Mouse (Mus musculus) forebrain, embryonic 11.5 days (tissue): Measurements from ENCODE around the gene Lrrn4cl. TPM values are rescaled to one million over a fixed set of nuclear protein-coding genes. Genes with fewer than 3 reads are reported as not detected.
A peak's percentile ranks its signal among the peaks of the same experiment; 100 is the strongest.

Experiments used
- ATAC-seq: fragments of 200-750 bp; cut with Nextera tagmentation; replicated peaks from 2 replicates; pipeline ENCODE4 v1.8.0; 2017; ENCODE audit warnings: moderate TSS enrichment; ENCODE audit not compliant: low FRiP score
- DNase-seq: peaks from one replicate; pipeline ENCODE4 v3.0.0-alpha.2; 2017; ENCODE audit warnings: low spot score
- H3K27ac ChIP-seq: fragments of 300-500 bp; sonication (generic); 2 replicates; pipeline ENCODE4 v1.5.1; 2014; ENCODE audit warnings: low read depth, low read length
- H3K27me3 ChIP-seq: fragments of 300-500 bp; sonication (generic); 2 replicates; pipeline ENCODE4 v1.6.1; 2014; ENCODE audit warnings: mild to moderate bottlenecking, low read length, mixed read lengths; ENCODE audit not compliant: control insufficient read depth, insufficient read depth
- H3K36me3 ChIP-seq: fragments of 300-500 bp; sonication (generic); 2 replicates; pipeline ENCODE4 v1.6.1; 2014; ENCODE audit warnings: mild to moderate bottlenecking, low read length, moderate library complexity, mixed read lengths; ENCODE audit not compliant: control insufficient read depth, insufficient read depth
- H3K4me1 ChIP-seq: fragments of 300-500 bp; sonication (generic); replicated peaks from 2 replicates; pipeline ENCODE4 v1.6.1; 2014; ENCODE audit warnings: low read length, mixed read lengths; ENCODE audit not compliant: control insufficient read depth, insufficient read depth
- H3K4me2 ChIP-seq: fragments of 300-500 bp; sonication (generic); 2 replicates; pipeline ENCODE4 v1.6.1; 2014; ENCODE audit warnings: low read depth, mild to moderate bottlenecking, low read length, moderate library complexity, mixed read lengths; ENCODE audit not compliant: severe bottlenecking
- H3K4me3 ChIP-seq: fragments of 300-500 bp; sonication (generic); 2 replicates; pipeline ENCODE4 v1.5.1; 2014; ENCODE audit warnings: low read depth, low read length
- H3K9ac ChIP-seq: fragments of 300-500 bp; sonication (generic); 2 replicates; pipeline ENCODE4 v1.6.1; 2014; ENCODE audit warnings: low read length
- H3K9me3 ChIP-seq: fragments of 300-500 bp; sonication (generic); 2 replicates; pipeline ENCODE4 v1.6.1; 2016; ENCODE audit warnings: low read length, mixed read lengths; ENCODE audit not compliant: control insufficient read depth
- WGBS: fragments of 180-500 bp; shearing (Covaris S2); extraction: QIAGEN DNeasy Blood & Tissue Kit; methylation state at CpG from one replicate; pipeline ENCODE4 v1.1.7; 2014; 5-methylcytosine and 5-hydroxymethylcytosine counted together
- polyA plus RNA-seq: library from polyadenylated mRNA; unstranded; fragments of >200 nt; fragmentation: Nextera tagmentation; extraction: Ambion mirVana; gene quantifications from 2 replicates; pipeline ENCODE4 v1.2.1, GENCODE M21; 2014

Lrrn4cl gene
- 0.13 and 0.35 TPM in 2 replicates for polyA plus RNA-seq

DNA sequence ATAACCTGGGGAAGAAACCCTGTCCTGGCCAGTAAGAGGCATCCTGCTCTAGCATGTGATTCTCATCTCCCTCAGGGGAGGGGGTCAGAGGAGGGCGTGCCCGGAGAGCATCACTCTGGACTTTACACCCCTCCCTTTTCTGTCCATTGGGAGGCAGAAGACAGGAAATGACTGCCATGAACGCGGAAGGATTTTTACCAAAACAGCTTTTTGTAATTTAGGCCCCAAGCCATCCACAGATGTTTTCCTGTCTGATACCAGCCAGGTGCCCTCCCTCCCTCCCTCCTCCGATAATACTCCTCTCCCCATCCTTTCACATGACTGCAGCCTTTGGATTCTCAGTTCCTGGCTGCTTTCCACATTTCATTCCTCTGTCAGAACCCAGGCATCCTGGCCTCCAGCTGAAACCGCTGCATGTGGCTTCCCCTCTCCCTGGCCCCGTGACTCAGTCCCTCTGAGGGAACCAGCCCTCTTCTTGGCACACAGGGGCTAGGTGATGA, at the start of gene Lrrn4cl:
Gene Lrrn4cl (plus strand): TSS at position 367 of the 500 bp plus-strand sequence.
- DNase-seq, result no peak
- no peak for ATAC-seq
- no peaks in the 10 kb centered on the region for H3K4me1 ChIP-seq
- no peak within 1 kb of the TSS for H3K4me2 ChIP-seq
- WGBS, result 39% methylated on average over 7 of the region's 7 CpGs
- H3K36me3 ChIP-seq, result peaks cover 3% of the 10 kb centered on the region; the same call in 1 of the 2 replicates
- H3K27me3 ChIP-seq, result no peaks in the 10 kb centered on the region
- H3K9me3 ChIP-seq, result no peaks in the 10 kb centered on the region
- no peak within 1 kb of the TSS for H3K4me3 ChIP-seq
- H3K9ac ChIP-seq, result no peak within 1 kb of the TSS
- no peak within 1 kb of the TSS for H3K27ac ChIP-seq

DNA sequence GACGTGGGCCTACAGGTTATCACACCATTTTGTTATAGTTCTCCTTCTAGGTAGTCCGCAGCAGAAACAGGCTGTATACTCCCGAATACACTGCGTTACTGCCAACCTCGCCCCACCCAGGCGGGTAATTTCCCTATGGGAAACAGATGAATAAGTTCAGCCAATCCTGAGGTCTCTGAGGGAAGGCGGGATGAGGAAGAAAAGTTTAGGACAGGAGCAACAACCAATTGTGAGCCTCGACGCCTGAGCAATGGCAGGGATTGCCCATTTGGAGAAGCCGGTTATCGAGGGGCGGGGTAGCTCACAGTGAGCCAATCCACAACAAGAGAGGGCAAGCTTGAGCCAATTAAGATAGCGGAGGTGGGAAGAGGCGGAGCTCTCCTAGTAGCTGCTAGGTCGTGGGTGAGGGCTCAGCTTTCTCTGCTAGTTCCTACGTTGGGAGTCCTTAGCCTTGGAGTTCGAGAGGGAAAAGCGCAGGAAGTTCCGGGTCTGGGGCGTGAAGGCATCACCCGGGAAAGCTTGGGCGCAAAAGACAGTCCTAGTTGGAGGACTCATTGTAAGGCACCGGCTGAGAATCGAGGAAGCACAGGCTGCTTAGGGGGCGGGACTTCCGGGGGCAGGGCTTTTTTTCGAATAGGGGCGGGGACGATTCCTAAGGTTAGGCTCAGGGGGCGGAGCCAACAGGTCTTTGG, 48.3 kb upstream of the Lrrn4cl start, which contains the start of gene Zbtb3:
Gene Zbtb3 (plus strand): TSS at position 426 of the 692 bp plus-strand sequence.
- H3K27ac ChIP-seq, result peak within 1 kb of the TSS; percentile 79
- peak within 1 kb of the TSS; percentile 65 for H3K4me2 ChIP-seq
- ATAC-seq (peak; percentile 98), DNase-seq (peak; percentile 95)
- no peaks in the 10 kb centered on the region; the same call in 1 of the 2 replicates for H3K36me3 ChIP-seq
- H3K9ac ChIP-seq, result peak within 1 kb of the TSS; percentile 60
- no peaks in the 10 kb centered on the region for H3K27me3 ChIP-seq
- peaks cover 8% of the 10 kb centered on the region for H3K4me1 ChIP-seq
- peak within 1 kb of the TSS; percentile 55 for H3K4me3 ChIP-seq
- WGBS, result under 1% methylated on average over 30 of the region's 30 CpGs
- H3K9me3 ChIP-seq, result no peaks in the 10 kb centered on the region

DNA sequence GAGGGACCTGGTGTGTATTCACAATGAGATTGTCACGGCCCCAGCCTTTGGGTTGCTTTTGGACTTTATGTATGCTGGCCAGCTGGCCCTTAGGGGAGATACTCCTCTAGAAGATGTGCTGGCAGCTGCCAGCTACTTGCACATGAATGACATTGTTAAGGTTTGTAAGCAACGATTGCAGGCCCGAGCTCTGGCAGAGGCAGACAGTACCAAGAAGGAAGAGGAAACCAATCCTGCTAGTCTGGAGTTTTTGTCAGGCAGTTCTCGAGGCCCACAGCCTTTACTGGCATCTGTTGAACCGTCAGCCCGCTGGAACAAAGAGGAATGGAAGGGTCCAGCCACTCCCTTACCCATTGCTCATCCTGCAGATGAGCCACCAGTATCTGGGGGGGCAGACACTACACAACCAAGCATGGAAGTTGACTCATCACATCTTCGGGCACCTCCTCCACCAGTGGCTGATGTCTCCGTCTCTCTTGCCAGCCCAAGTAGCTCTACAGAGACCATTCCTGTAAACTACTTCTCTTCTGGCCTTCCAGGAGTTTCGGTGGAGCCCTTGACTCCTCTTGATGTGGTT, 47.3 kb upstream of the Lrrn4cl start:
- H3K4me1 ChIP-seq, result peaks cover 8% of the 10 kb centered on the region
- peak overlapping the region; percentile 52; the same call in 1 of the 2 replicates for H3K4me2 ChIP-seq
- H3K36me3 ChIP-seq, result no peaks in the 10 kb centered on the region; the same call in 1 of the 2 replicates
- DNase-seq (no peak), ATAC-seq (no peak)
- H3K4me3 ChIP-seq, result no peak overlapping the region
- 95% methylated on average over 9 of the region's 9 CpGs for WGBS
- no peaks in the 10 kb centered on the region for H3K27me3 ChIP-seq
- H3K9me3 ChIP-seq, result no peaks in the 10 kb centered on the region
- H3K27ac ChIP-seq, result no peak overlapping the region; the same call in 1 of the 2 replicates
- H3K9ac ChIP-seq, result peak overlapping the region; percentile 60; the same call in 1 of the 2 replicates

DNA sequence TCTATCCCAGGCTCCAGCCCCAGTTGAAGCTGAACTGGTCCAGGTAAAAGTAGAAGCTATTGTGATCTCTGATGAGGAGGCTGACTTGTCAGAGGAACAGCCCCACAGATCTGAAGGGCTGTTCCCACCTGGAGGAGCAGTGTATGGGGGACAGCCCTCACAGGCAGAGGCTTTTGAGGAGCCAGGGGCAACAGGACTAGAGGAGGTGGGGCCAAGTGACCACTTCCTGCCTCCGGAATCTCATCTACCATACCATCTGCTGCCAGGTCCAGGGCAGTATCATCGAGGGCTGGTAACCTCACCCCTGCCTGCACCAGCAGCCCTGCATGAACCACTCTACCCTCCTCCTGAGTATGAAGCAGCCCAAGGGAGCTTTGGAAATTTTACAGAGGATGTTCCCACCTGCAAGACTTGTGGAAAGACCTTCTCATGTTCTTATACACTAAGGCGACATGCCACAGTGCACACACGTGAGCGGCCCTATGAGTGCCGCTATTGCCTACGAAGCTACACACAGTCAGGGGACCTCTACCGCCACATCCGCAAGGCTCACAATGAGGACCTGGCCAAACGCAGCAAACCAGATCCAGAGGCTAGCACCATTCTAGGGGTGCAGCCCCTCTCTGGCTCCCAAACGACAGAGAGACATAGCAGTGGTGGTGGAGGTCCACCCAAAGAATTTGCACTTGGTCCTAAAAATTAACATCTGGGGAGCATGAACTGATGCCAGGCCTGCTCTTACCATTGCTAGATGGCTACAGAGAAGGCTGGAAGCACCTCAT, 46.5 kb upstream of the Lrrn4cl start:
- H3K36me3 ChIP-seq, result no peaks in the 10 kb centered on the region; the same call in 1 of the 2 replicates
- H3K4me3 ChIP-seq, result no peak overlapping the region
- no peaks in the 10 kb centered on the region for H3K27me3 ChIP-seq
- ATAC-seq (no peak), DNase-seq (no peak)
- no peaks in the 10 kb centered on the region for H3K9me3 ChIP-seq
- peaks cover 8% of the 10 kb centered on the region for H3K4me1 ChIP-seq
- 0 out of 2 replicates have a peak overlapping the region, but pooled peaks have one; percentile 7 for H3K27ac ChIP-seq
- WGBS, result 90% methylated on average over 11 of the region's 11 CpGs
- no peak overlapping the region for H3K9ac ChIP-seq
- H3K4me2 ChIP-seq, result no peak overlapping the region

DNA sequence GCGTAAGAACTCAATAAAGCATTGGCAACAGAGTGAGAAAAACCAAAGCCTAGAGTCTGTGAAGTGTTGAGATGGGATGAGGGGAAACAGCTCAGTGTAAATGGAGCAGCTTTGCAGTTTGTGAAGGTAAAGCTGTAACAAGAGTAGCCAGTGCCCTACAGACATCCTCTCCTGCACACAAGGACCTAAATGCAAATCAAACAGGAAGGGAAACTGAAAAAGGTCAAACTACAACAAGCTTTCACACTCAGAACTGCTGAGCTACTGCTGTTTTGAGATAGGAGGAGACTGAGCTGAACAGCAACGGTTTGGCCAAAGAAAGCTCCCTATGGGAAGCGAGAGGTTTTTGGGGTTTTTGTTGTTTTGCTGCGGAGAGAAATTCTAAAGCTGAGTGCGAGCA, 43.8 kb upstream of the Lrrn4cl start:
- Histone ChIP-seq H3K4me3 (no peak overlapping the region), H3K27me3 (no peaks in the 10 kb centered on the region), H3K36me3 (peaks cover 2% of the 10 kb centered on the region; the same call in 1 of the 2 replicates), H3K9ac (no peak overlapping the region), H3K27ac (no peak overlapping the region), H3K4me1 (peaks cover 6% of the 10 kb centered on the region), H3K9me3 (no peaks in the 10 kb centered on the region), H3K4me2 (no peak overlapping the region)
- 92% methylated on average over 5 of the region's 5 CpGs for WGBS
- ATAC-seq (no peak), DNase-seq (no peak)

DNA sequence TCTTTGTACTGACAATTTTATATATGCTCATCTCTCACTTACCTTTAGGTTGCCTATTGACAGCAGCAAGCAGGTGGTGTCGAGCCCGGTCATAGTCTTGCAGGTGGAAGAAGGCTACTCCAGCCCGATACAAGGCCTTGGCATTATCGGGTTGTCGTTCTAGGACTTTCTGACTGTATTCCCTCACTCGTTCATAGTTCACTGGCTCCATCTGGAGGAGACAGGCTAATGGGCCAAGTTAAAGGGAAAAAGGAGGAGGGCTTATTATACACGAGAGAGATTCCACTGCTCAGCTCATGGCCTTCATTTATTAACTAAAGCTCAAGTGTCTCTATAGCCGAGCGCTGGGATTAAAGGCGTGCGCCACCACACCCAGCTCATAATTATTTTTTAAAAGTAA, 34.8 kb upstream of the Lrrn4cl start:
- Histone ChIP-seq H3K4me1 (peaks cover 13% of the 10 kb centered on the region), H3K9ac (no peak overlapping the region), H3K27me3 (no peaks in the 10 kb centered on the region), H3K4me2 (no peak overlapping the region), H3K9me3 (no peaks in the 10 kb centered on the region), H3K36me3 (peaks cover 7% of the 10 kb centered on the region; the same call in 1 of the 2 replicates), H3K27ac (no peak overlapping the region), H3K4me3 (no peak overlapping the region)
- no peak for ATAC-seq
- no peak for DNase-seq
- 85% methylated on average over 11 of the region's 11 CpGs for WGBS

DNA sequence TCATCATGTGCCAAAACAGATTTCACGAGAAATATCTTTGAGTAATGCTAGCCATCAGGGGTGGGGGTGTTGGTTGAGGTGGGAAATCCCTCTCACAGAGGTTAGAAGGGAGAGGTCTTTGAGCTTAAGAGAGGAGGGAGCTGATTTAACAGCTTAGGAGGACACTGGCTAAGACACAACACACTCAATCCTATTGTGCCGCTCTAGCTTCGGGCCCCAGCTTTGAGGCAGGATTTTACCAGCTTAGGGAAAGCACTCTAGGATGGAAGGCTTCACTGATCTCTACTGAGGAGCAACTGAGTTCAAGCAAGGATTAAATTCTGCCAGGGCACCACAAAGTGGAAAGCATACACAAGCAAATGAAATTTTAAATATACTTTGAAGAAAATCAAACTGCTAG, 33.6 kb upstream of the Lrrn4cl start:
- H3K4me3 ChIP-seq, result 0 out of 2 replicates have a peak overlapping the region, but pooled peaks have one; percentile 2
- DNase-seq, result no peak
- H3K4me2 ChIP-seq, result 0 out of 2 replicates have a peak overlapping the region, but pooled peaks have one; percentile 24
- peaks cover 7% of the 10 kb centered on the region; the same call in 1 of the 2 replicates for H3K36me3 ChIP-seq
- H3K27ac ChIP-seq, result no peak overlapping the region
- H3K9ac ChIP-seq, result peak overlapping the region; percentile 32
- ATAC-seq, result no peak
- peaks cover 15% of the 10 kb centered on the region for H3K4me1 ChIP-seq
- WGBS, result 62% methylated on average over 3 of the region's 3 CpGs
- H3K27me3 ChIP-seq, result no peaks in the 10 kb centered on the region
- no peaks in the 10 kb centered on the region for H3K9me3 ChIP-seq

DNA sequence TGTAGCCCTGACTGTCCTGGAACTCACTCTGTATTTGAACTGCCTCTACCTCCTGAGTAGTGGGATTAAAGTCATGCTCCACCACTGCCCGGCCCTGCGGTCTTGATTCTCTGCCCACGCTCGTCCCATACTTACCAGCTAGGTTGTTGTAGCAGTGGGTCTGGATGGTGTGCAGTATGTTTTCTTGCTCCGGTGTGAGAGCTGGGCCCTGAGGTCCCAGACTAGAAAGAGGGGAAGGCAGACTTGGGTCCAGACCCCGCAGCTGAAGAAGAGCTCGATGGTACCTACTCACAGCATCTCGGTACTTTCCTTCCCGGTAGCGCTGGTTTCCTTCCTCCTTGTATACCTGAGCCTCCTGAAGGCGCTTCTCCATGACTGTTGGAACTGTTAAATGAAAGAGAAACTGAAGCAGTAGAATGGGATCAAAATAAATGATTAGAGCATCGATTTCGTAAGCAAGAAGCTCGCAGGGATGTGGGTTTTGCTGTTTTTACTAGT, 32.2 kb upstream of the Lrrn4cl start:
- WGBS, result 34% methylated on average over 14 of the region's 14 CpGs
- peak overlapping the region; percentile 99 for H3K27ac ChIP-seq
- H3K9ac ChIP-seq, result peak overlapping the region; percentile 70
- peak overlapping the region; percentile 79 for H3K4me2 ChIP-seq
- peaks cover 20% of the 10 kb centered on the region for H3K4me1 ChIP-seq
- ATAC-seq (no peak), DNase-seq (no peak)
- H3K4me3 ChIP-seq, result peak overlapping the region; percentile 100
- no peaks in the 10 kb centered on the region for H3K9me3 ChIP-seq
- peaks cover 7% of the 10 kb centered on the region; the same call in 1 of the 2 replicates for H3K36me3 ChIP-seq
- no peaks in the 10 kb centered on the region for H3K27me3 ChIP-seq
